Mouse (Mus musculus) stomach, postnatal 0 days (tissue): ENCODE measurements around the gene Llgl2.

ENCODE experiments used
- CTCF ChIP-seq: IDR thresholded peaks from 2 replicates; pipeline ENCODE4 v1.5.1; 2016; ENCODE audit warnings: antibody characterized with exemption, low read depth, mild to moderate bottlenecking, moderate library complexity
- EP300 ChIP-seq: optimal IDR thresholded peaks from 2 replicates; pipeline ENCODE3; 2016; ENCODE audit warnings: antibody characterized with exemption

- TF ChIP-seq CTCF (no peak), EP300 (no peak)
These were observed 45.5 kb downstream of the Llgl2 start for GRCm38 (mm10) chr11:115869393-115869792.
